Mouse (Mus musculus) embryonic fibroblast, embryonic 13.5 days (primary cell): ENCODE data around the gene Amz1.

Experiments
- CTCF ChIP-seq: IDR thresholded peaks from 2 replicates; pipeline ENCODE4 v1.5.1; 2011; ENCODE audit warnings: mild to moderate bottlenecking, control low read depth, low read length, moderate library complexity, borderline replicate concordance; ENCODE audit not compliant: insufficient read depth
- POLR2A ChIP-seq: IDR thresholded peaks from 2 replicates; pipeline ENCODE4 v1.6.1; 2011; ENCODE audit warnings: low read depth, mild to moderate bottlenecking, control low read depth, low read length, moderate library complexity

DNA sequence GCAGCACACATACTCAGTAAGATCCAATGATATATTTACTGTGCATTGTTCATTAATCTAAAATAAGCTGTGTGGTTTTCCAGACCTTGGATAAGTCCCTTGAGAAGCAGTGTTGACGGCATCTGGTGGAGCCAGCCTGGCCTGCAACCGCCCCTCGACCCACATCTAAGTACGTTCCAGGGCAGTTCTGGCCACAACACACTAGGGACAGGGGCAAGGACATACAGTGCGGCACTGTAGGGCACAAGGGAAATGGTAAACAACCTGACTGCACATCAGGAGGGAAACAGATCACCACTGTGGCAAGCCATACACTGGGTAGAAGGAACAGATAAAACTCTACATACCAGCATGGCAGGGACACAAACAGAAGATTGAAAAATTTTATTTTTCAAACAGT, 77.9 kb downstream of the Amz1 start:
- no peak for TF ChIP-seq POLR2A
- TF ChIP-seq CTCF = no peak
